Mouse (Mus musculus) kidney, embryonic 14.5 days (tissue): ENCODE measurements around the gene Olfml3. TPM values are rescaled to one million over a fixed set of nuclear protein-coding genes. Genes with fewer than 3 reads are reported as not detected.

Experiments used
- ATAC-seq: fragments of 200-750 bp; cut with Nextera tagmentation; 2 replicates; pipeline ENCODE4 v1.8.0; 2017; ENCODE audit warnings: moderate number of reproducible peaks, mild to moderate bottlenecking, moderate TSS enrichment, moderate library complexity; ENCODE audit not compliant: low FRiP score, low TSS enrichment
- H3K27ac ChIP-seq: fragments of 300-500 bp; sonication (generic); 2 replicates; pipeline ENCODE4 v1.5.1; 2014; ENCODE audit warnings: low read depth, mild to moderate bottlenecking, low read length, moderate library complexity, mixed read lengths
- H3K27me3 ChIP-seq: fragments of 300-500 bp; sonication (generic); 2 replicates; pipeline ENCODE4 v1.6.1; 2014; ENCODE audit warnings: mild to moderate bottlenecking, low read length; ENCODE audit not compliant: control insufficient read depth, insufficient read depth
- H3K36me3 ChIP-seq: fragments of 300-500 bp; sonication (generic); 2 replicates; pipeline ENCODE4 v1.6.1; 2014; ENCODE audit warnings: low read length, mixed read lengths; ENCODE audit not compliant: control insufficient read depth, insufficient read depth
- H3K4me1 ChIP-seq: fragments of 300-500 bp; sonication (generic); 2 replicates; pipeline ENCODE4 v1.6.1; 2014; ENCODE audit warnings: low read length, mixed read lengths; ENCODE audit not compliant: control insufficient read depth, insufficient read depth
- H3K4me2 ChIP-seq: fragments of 300-500 bp; sonication (generic); replicated peaks from 2 replicates; pipeline ENCODE4 v1.6.1; 2014; ENCODE audit warnings: low read depth, mild to moderate bottlenecking, low read length
- H3K4me3 ChIP-seq: fragments of 300-500 bp; sonication (generic); 2 replicates; pipeline ENCODE4 v1.5.1; 2014; ENCODE audit warnings: mild to moderate bottlenecking, low read length
- H3K9ac ChIP-seq: fragments of 300-500 bp; sonication (generic); 2 replicates; pipeline ENCODE4 v1.6.1; 2014; ENCODE audit warnings: low read depth, mild to moderate bottlenecking, low read length, moderate library complexity
- H3K9me3 ChIP-seq: fragments of 300-500 bp; sonication (generic); 2 replicates; pipeline ENCODE4 v1.6.1; 2016; ENCODE audit warnings: low read length; ENCODE audit not compliant: control insufficient read depth
- WGBS: fragments of 180-500 bp; shearing (Covaris S2); extraction: QIAGEN DNeasy Blood & Tissue Kit; methylation state at CpG from one replicate; pipeline ENCODE4 v1.1.7; 2014; 5-methylcytosine and 5-hydroxymethylcytosine counted together
- polyA plus RNA-seq: library from polyadenylated mRNA; unstranded; fragments of >200 nt; fragmentation: Nextera tagmentation; extraction: Ambion mirVana; gene quantifications from 2 replicates; pipeline ENCODE4 v1.2.1, GENCODE M21; 2014

Olfml3 gene
- polyA plus RNA-seq, 1 experiment from 2014 or later, result 58.4 TPM

DNA sequence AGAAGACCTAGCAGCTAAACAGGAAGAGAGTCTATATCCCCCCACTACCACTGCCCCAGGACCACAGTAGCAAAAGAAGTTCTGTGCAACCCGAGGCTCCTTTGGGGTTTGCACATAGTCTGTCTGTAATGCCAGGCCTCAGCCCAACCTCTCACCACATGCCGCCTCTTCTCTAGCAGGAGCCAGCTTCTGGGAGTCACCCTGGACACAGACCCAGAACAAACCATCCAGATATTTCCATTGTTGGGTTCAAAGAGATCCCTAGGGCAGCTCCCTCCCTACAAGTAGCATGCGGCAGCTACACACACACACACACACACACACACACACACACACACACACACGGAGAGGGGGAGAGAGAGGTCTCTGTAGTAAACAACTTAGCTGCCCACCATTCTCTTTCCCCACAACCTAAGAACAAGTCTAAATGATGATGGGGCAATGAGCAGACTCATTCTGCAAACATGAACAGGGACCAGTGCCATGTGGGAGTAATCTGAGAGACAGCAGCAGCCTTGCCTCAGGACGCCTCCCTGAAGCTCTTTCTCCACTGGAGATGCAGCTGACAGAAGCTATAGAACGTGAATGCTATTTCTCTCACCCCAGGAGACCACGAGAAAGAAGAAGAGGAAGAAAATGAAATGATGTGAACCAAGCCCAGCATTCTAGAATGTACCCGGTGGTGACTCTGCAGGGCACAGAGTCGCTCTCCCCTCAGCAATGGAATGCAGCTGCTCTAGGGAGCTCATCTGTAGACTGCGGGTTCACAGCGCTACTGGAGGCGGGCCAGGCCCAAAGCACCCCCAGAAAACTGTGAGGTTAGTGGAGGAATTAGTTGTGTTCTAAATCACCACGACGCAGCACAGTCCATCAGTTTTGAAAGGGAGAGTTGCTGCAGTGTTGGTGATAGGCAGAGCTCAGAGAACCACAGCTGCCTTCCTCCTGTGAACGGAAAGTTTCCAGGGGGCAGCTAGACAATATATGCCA, 20.7 kb downstream of the Olfml3 start:
- Histone ChIP-seq H3K9ac (no peak overlapping the region), H3K27ac (peak overlapping the region; percentile 78), H3K4me1 (peaks cover 23% of the 10 kb centered on the region), H3K36me3 (no peaks in the 10 kb centered on the region), H3K4me2 (no peak overlapping the region), H3K4me3 (no peak overlapping the region), H3K9me3 (no peaks in the 10 kb centered on the region), H3K27me3 (no peaks in the 10 kb centered on the region)
- 47% methylated on average over 15 of the region's 15 CpGs for WGBS
- ATAC-seq, result no peak

- peak; percentile 71; the same call in 1 of the 2 replicates for ATAC-seq
Measured at GRCm38 (mm10) chr3:103715762-103716693, 21.8 kb downstream of the Olfml3 start.

DNA sequence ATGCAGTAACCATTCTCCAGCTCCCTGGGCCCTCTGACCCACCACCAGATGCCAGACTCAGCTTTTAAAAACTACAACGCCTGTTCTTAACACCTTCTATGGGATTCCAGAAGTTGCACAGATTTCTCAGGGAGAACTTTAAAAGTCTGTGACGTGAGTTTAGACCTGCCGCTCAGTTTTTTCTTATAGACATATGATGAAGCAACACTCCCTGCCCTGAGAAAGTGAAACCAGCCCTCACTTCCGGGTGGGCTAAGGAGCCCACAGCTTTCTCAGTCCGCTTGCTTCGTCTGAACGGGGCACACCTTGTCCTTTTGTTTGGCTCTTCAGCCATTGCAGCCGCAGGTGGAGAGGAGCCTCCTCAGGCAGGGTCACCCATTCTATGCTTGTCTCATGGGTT, 22.9 kb downstream of the Olfml3 start:
- Histone ChIP-seq H3K36me3 (no peaks in the 10 kb centered on the region), H3K9ac (no peak overlapping the region), H3K9me3 (no peaks in the 10 kb centered on the region), H3K27me3 (no peaks in the 10 kb centered on the region), H3K4me2 (no peak overlapping the region), H3K27ac (no peak overlapping the region), H3K4me1 (peaks cover 23% of the 10 kb centered on the region), H3K4me3 (no peak overlapping the region)
- ATAC-seq, result no peak
- WGBS, result 84% methylated on average over 8 of the region's 8 CpGs

More at GRCm38 (mm10) chr3:103715762-103716693, 21.8 kb downstream of the Olfml3 start:
- 41% methylated on average over 11 of the region's 11 CpGs for WGBS
- H3K9ac ChIP-seq, result no peak overlapping the region
- no peaks in the 10 kb centered on the region for H3K9me3 ChIP-seq
- H3K4me1 ChIP-seq, result peaks cover 23% of the 10 kb centered on the region
- H3K4me2 ChIP-seq, result no peak overlapping the region
- H3K36me3 ChIP-seq, result no peaks in the 10 kb centered on the region
- no peak overlapping the region for H3K4me3 ChIP-seq
- H3K27me3 ChIP-seq, result no peaks in the 10 kb centered on the region
- H3K27ac ChIP-seq, result peak overlapping the region; percentile 78; the same call in 1 of the 2 replicates

- no peak overlapping the region for H3K4me3 ChIP-seq
- no peak for ATAC-seq
- peaks cover 20% of the 10 kb centered on the region for H3K4me1 ChIP-seq
- H3K27ac ChIP-seq, result no peak overlapping the region
- H3K36me3 ChIP-seq, result no peaks in the 10 kb centered on the region
- no peaks in the 10 kb centered on the region for H3K9me3 ChIP-seq
- H3K9ac ChIP-seq, result no peak overlapping the region
- H3K27me3 ChIP-seq, result no peaks in the 10 kb centered on the region
- no peak overlapping the region for H3K4me2 ChIP-seq
- WGBS, result 73% methylated on average over 7 of the region's 7 CpGs
Measured at GRCm38 (mm10) chr3:103714236-103714875, 23.4 kb downstream of the Olfml3 start.

GRCm38 (mm10) chr3:103712196-103712595, 25.6 kb downstream of the Olfml3 start:
- Histone ChIP-seq H3K4me1 (0 out of 2 replicates have a peak, but pooled peaks cover 8% of the 10 kb centered on the region), H3K9ac (no peak overlapping the region), H3K36me3 (no peaks in the 10 kb centered on the region), H3K4me2 (no peak overlapping the region), H3K27ac (no peak overlapping the region), H3K4me3 (no peak overlapping the region), H3K9me3 (no peaks in the 10 kb centered on the region), H3K27me3 (no peaks in the 10 kb centered on the region)
- 88% methylated on average over 4 of the region's 4 CpGs for WGBS
- no peak for ATAC-seq

- Histone ChIP-seq H3K4me1 (no peaks in the 10 kb centered on the region), H3K36me3 (no peaks in the 10 kb centered on the region), H3K4me3 (no peak overlapping the region), H3K4me2 (no peak overlapping the region), H3K9ac (no peak overlapping the region), H3K27ac (no peak overlapping the region), H3K27me3 (no peaks in the 10 kb centered on the region), H3K9me3 (no peaks in the 10 kb centered on the region)
- WGBS, result 89% methylated on average over 5 of the region's 5 CpGs
- no peak for ATAC-seq
Measured at GRCm38 (mm10) chr3:103709470-103710040, 28.2 kb downstream of the Olfml3 start.

DNA sequence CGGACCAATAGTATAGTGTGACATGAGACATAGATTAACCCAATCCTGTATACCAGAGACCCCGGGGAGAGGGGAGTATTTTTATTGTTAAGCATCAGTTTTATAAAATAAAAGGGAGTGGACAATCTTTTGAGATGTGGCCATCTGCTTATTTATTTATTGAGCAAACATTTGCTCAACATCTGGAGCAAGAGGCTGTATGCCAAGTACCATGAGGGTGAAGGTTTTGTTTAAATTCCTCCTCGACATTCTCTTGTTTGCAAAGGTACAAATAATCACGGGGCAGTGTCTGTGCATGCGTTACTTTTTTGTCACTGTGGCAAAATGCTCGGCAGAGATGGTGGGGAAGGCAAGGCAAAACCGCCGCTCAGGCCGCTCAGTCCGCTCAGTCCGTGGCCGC, 32.4 kb downstream of the Olfml3 start:
- no peaks in the 10 kb centered on the region for H3K9me3 ChIP-seq
- H3K36me3 ChIP-seq, result no peaks in the 10 kb centered on the region
- ATAC-seq, result no peak
- WGBS, result 86% methylated on average over 12 of the region's 12 CpGs
- H3K4me3 ChIP-seq, result no peak overlapping the region
- H3K4me1 ChIP-seq, result no peaks in the 10 kb centered on the region
- no peaks in the 10 kb centered on the region for H3K27me3 ChIP-seq
- no peak overlapping the region for H3K4me2 ChIP-seq
- no peak overlapping the region for H3K9ac ChIP-seq
- no peak overlapping the region for H3K27ac ChIP-seq

DNA sequence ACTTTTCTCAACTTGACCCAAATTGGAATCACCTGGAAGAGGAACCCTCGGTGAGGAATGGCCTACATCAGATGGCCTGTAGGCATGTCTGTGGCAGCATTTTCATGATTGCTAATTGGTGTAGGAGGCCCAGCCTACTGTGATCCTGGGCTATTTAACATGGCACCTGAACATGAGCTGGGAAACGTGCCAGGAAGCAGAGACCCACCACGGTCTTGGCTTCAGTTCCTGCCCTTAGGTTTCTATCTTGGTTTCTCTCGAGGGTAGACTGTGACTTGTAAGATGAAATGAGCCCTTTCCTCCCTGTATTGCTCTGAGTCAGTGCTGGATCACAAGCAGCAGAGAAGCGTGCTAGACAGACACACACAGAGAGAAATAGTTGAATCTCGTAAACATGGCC, 33.1 kb downstream of the Olfml3 start:
- Histone ChIP-seq H3K4me3 (no peak overlapping the region), H3K36me3 (no peaks in the 10 kb centered on the region), H3K9me3 (no peaks in the 10 kb centered on the region), H3K4me1 (no peaks in the 10 kb centered on the region), H3K27me3 (no peaks in the 10 kb centered on the region), H3K9ac (no peak overlapping the region), H3K4me2 (no peak overlapping the region), H3K27ac (no peak overlapping the region)
- WGBS, result 82% methylated on average over 6 of the region's 6 CpGs
- ATAC-seq, result no peak
